Mouse (Mus musculus) ES-E14 (cell line): ENCODE results near the gene Tmem191c. TPM values are rescaled to one million over a fixed set of nuclear protein-coding genes. Genes with fewer than 3 reads are reported as not detected.

Experiments used
- DNase-seq: peaks from one replicate; pipeline ENCODE4 v3.0.0-alpha.2; 2013; ENCODE audit warnings: low read depth, low spot score
- H3K27ac ChIP-seq: 2 replicates; pipeline ENCODE4 v1.5.1; 2012; ENCODE audit warnings: low read depth, mild to moderate bottlenecking, low read length, moderate library complexity, mixed read lengths; ENCODE audit not compliant: poor library complexity, insufficient read depth, severe bottlenecking
- H3K36me3 ChIP-seq: 2 replicates; pipeline ENCODE4 v1.6.1; 2012; ENCODE audit warnings: mild to moderate bottlenecking, low read length, moderate library complexity, mixed read lengths; ENCODE audit not compliant: control insufficient read depth, poor library complexity, insufficient read depth, severe bottlenecking
- H3K4me1 ChIP-seq, 2 experiments: fragments of 150-350 bp in 1 of 2; sonication (generic) in 1 of 2; 2 replicates each; pipeline ENCODE4 v1.6.1; 2012; ENCODE audit warnings: low read length in 2 of 2, mild to moderate bottlenecking in 1 of 2, mixed read lengths in 1 of 2; ENCODE audit not compliant: control insufficient read depth in 2 of 2, insufficient read depth in 2 of 2, poor library complexity in 1 of 2
- H3K4me3 ChIP-seq, 2 experiments: fragments of 150-350 bp in 1 of 2; sonication (generic) in 1 of 2; 2 replicates each; pipeline ENCODE4 v1.5.1; 2012; ENCODE audit warnings: low read length in 2 of 2, low read depth in 1 of 2, mild to moderate bottlenecking in 1 of 2, mixed read lengths in 1 of 2; ENCODE audit not compliant: insufficient read depth in 1 of 2, poor library complexity in 1 of 2, severe bottlenecking in 1 of 2
- H3K9ac ChIP-seq: 2 replicates; pipeline ENCODE4 v1.6.1; 2012; ENCODE audit warnings: low read depth, mild to moderate bottlenecking, low read length, mixed read lengths; ENCODE audit not compliant: poor library complexity, insufficient read depth, severe bottlenecking
- H3K9me3 ChIP-seq: fragments of 150-350 bp; sonication (generic); 2 replicates; pipeline ENCODE4 v1.6.1; 2012; ENCODE audit warnings: low read depth, mild to moderate bottlenecking, low read length; ENCODE audit not compliant: control insufficient read depth, insufficient read depth
- CHD2 ChIP-seq: IDR thresholded peaks from 2 replicates; pipeline ENCODE4 v1.6.1; 2014; ENCODE audit warnings: mild to moderate bottlenecking, low read depth, low read length, inconsistent platforms
- HCFC1 ChIP-seq: IDR thresholded peaks from 2 replicates; pipeline ENCODE4 v1.6.1; 2012; ENCODE audit warnings: low read length, inconsistent platforms, borderline replicate concordance; ENCODE audit not compliant: insufficient read depth
- MAFK ChIP-seq: IDR thresholded peaks from 2 replicates; pipeline ENCODE4 v1.6.1; 2014; ENCODE audit warnings: mild to moderate bottlenecking, low read depth, low read length, inconsistent platforms; ENCODE audit not compliant: insufficient read depth
- ZC3H11A ChIP-seq: IDR thresholded peaks from 2 replicates; pipeline ENCODE4 v1.6.1; 2012; ENCODE audit warnings: low read depth, mild to moderate bottlenecking, inconsistent platforms, low read length, borderline replicate concordance
- ZNF384 ChIP-seq: IDR thresholded peaks from 2 replicates; pipeline ENCODE4 v1.6.1; 2012; ENCODE audit warnings: low read depth, low read length, inconsistent platforms
- in situ Hi-C, 2 experiments: fragments of 600-800 bp; cut with MboI; formaldehyde crosslinking; loops; one replicate each; pipeline ENCODE4 v1.15.1; 2025; ENCODE audit warnings: low sequenced_read_pairs in 2 of 2, inconsistent platforms in 1 of 2; ENCODE audit not compliant: unreplicated experiment in 2 of 2
- total RNA-seq: library from RNA; depleted of rRNA; stranded (reverse); fragments of 300-350 nt; gene quantifications from 2 replicates; pipeline ENCODE4 v1.2.3, GENCODE M21; 2012

The Tmem191c gene
- total RNA-seq, 1 experiment = 45.1 TPM

DNA sequence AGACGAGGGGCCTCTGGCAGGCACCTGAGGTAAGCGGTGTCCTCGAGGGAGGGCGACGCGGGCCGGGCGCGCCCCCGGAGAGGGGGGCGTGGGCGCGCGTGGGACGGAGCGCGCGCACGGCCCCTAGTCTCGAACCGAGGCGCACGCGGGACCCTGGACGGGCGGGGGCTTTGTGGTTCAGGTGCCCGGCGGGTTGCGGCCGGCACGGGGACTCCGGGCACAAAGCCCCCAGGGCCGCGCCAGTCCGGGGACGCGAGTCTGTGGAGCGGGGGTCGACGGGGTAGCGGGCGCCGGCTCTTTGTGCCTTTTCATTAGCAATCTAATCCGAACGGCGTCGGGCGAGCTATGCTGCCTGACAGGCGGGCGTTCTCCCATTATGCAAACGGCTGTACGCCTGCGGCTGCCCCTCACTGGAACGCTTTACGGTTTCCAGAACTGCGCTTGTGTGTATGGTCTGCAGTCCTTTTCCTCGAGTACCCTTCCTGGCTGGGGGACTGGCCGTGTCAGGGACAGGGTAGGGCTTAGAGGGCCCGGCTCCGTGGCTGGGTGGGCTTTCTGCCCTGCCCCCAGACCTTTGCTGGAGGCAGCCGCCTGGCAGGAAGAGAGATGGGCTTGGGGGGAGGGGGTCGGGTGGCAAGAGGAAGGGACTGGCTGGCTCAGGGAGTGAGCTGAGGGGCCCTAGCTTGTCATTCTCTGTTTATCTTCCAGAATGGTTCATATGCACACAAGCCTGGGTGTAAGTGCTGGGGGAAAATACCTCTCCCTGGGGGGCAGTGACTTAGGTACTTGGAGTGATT is 42.0 kb upstream of the Tmem191c start:
- peak; percentile 47 for DNase-seq

DNA sequence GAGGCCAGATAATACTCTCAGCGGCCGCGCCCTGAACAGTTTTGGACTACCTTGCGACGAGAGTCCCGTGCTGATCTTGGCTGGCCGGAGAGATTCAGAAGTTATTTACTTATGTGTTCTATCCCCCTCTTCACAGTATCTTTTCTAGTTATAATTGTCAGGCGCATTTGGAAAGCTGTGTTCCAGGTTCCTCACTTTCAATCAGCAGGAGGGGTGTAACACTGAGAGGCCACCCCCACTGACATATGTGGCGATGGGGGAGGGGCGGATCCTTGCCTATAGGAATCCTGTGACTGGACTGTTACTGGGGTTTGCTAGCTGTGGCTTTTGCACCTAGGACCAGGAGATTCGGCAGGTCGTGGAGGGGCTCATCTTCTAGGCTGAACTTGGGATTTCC is 41.4 kb upstream of the Tmem191c start:
- TF ChIP-seq CHD2 = no peak
- TF ChIP-seq HCFC1 = no peak
- TF ChIP-seq ZC3H11A = no peak
- TF ChIP-seq ZNF384 = no peak
- no peak for TF ChIP-seq MAFK
- H3K4me1 ChIP-seq = peaks cover 11 to 31% of the 10 kb centered on the region in 2 experiments
- in situ Hi-C loops = no loop called here

More for the DNA sequence above, 42.0 kb upstream of the Tmem191c start:
- Histone ChIP-seq H3K4me3 (peak overlapping the region; percentile 87 to 91), H3K36me3 (peaks cover 4% of the 10 kb centered on the region; the same call in 1 of the 2 replicates), H3K27ac (peak overlapping the region; percentile 78), H3K9me3 (no peaks in the 10 kb centered on the region), H3K4me1 (peaks cover 11 to 26% of the 10 kb centered on the region in 2 experiments), H3K9ac (peak overlapping the region; percentile 91)
- in situ Hi-C loops = no loop called here
- 0 out of 2 replicates have a peak, but pooled peaks have one; percentile 46 for TF ChIP-seq HCFC1
- no peak for TF ChIP-seq CHD2

DNA sequence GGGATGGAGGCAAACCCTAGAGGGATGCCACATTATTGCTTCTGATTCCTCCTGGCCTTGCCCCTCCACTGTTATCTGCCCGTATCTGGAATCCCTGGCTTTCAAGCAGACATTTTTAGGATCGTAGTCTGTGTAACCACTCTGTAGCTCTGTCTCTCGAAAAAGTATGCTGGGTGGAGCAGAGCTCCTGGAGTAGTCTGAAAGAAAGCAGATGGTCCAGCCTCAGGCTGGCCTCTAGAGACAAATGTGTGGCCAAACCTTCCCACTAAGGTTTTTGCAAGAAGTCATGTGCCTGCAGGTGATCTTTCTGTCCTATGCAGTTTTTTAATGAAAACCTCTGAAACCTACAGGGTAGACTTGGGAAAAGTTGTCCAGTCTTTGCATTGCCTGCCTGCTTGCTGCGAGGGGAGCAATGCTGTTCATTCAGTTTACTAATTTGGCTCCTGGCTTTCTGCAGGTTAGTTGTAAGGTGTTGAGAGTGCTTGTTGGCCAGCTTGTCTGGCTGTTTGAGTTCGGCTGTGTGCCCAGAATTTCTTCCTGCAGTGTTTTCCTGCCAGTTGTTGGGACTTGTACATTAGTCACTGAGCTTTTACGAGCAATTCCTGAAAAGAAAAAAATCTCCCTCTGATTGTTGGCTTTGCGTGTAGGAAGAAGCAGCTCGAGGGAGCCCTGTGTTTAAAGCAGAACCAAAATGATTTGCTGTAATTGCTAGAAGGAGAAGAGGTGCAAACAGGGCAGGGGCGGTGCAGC is 40.8 kb upstream of the Tmem191c start:
- peak overlapping the region; percentile 87 to 91 for H3K4me3 ChIP-seq
- peaks cover 11 to 36% of the 10 kb centered on the region in 2 experiments for H3K4me1 ChIP-seq
- in situ Hi-C loops = no loop called here
- H3K27ac ChIP-seq = no peak overlapping the region
- H3K9me3 ChIP-seq = no peaks in the 10 kb centered on the region
- H3K9ac ChIP-seq = peak overlapping the region; percentile 91
- TF ChIP-seq ZC3H11A = no peak
- no peak for TF ChIP-seq HCFC1
- no peak for TF ChIP-seq ZNF384
- TF ChIP-seq CHD2 = no peak
- TF ChIP-seq MAFK = no peak
- peaks cover 4% of the 10 kb centered on the region; the same call in 1 of the 2 replicates for H3K36me3 ChIP-seq
- no peak for DNase-seq

More for the DNA sequence above, 41.4 kb upstream of the Tmem191c start:
- no peaks in the 10 kb centered on the region for H3K9me3 ChIP-seq
- peak overlapping the region; percentile 91 for H3K9ac ChIP-seq
- peak overlapping the region; percentile 87 to 91 for H3K4me3 ChIP-seq
- peak; percentile 52 for DNase-seq
- H3K36me3 ChIP-seq = peaks cover 4% of the 10 kb centered on the region; the same call in 1 of the 2 replicates
- H3K27ac ChIP-seq = peak overlapping the region; percentile 78; the same call in 1 of the 2 replicates

DNA sequence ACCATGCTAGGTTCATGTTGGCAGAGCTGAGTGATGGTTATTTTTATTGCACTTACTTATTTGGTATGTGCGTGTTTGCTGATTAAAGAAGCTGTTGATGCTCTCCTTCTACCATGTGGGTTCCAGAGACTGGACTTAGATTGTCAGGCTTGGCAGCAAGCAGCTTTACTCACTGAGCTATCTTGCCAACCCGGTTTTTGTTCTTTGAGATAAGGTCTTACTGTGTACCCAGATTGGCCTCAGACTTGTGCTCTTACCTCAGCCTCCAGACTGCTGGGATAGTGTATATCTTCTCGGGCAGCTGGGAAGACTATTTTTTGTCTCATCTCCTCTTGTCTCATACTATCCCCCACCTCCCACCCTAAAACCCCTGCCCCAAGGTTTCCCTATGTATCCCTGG is 38.2 kb upstream of the Tmem191c start:
- no peak for DNase-seq
- TF ChIP-seq CHD2 = no peak
- TF ChIP-seq HCFC1 = no peak
- no peak for TF ChIP-seq ZC3H11A
- no peak for TF ChIP-seq MAFK
- Histone ChIP-seq H3K9ac (no peak overlapping the region), H3K36me3 (peaks cover 4% of the 10 kb centered on the region; the same call in 1 of the 2 replicates), H3K27ac (no peak overlapping the region), H3K4me3 (no peak overlapping the region), H3K9me3 (no peaks in the 10 kb centered on the region), H3K4me1 (peaks cover 10 to 41% of the 10 kb centered on the region in 2 experiments)
- in situ Hi-C loops = no loop called here
